Mouse (Mus musculus): ENCODE measurements around the gene 1700109H08Rik.
A peak's percentile ranks its signal among the peaks of the same experiment; 100 is the strongest.

DNA sequence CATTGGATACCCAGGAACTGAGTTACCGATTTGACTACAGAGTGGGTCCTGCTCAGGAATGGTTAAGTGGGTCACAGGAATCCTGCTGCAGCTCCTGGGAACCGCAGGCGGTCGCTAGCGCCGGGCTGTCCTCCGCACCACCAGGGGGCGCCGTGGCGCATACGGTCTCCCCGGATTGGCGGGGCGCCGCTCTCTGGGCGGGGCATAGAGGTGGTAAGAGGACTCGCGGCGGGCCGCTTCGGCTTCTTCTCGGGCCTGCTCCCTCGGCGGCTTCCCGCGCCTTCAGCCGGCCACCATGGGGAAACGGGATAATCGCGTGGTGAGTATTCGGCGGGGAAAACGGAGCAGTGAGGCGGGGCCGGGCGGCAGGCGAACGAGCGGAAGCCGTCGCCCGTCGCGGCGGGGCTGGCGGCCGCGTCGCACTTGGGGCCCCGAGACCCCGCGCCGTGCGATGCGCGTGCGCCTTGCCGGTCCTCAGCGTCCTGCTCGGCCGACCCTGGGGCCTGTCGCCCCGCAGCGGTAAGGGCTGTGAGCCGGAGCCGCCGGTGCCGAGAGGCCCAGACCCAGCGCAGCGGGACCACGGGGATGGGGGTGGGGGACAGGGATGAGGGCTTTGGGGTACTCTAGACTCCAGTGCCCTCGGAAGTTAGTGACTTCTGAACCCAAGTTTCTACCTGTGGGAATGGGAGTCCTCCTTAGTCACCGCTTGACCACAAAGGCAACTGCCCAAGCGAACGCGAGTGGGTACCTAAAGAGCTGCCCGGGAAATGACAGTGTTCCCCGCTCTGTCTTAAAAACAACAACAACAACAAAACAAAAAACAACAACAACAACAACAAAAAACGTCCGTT is 27.5 kb upstream of the 1700109H08Rik start, which contains the start of gene Fam133b:
- TF ChIP-seq POLR2A (IDR thresholded peaks at IDR 0.05; ENCODE audit: insufficient read length, low read depth) (peak; percentile 68), USF1 (IDR thresholded peaks at IDR 0.05; ENCODE audit: low read depth) (no peak), E2F4 (IDR thresholded peaks at IDR 0.05; ENCODE audit: insufficient read depth) (peak; percentile 56), POLR2AphosphoS2 (IDR thresholded peaks at IDR 0.05; ENCODE audit: insufficient read length, low read depth) (peak; percentile 71), CEBPB (IDR thresholded peaks at IDR 0.05; ENCODE audit: insufficient read depth, poor library complexity, severe bottlenecking) (no peak)

All from myocyte (in vitro differentiated cells).